Mouse (Mus musculus): ENCODE results near the gene C2cd4b.

The C2cd4b gene

GRCm38 (mm10) chr9:67759163-67759955 is at the start of gene C2cd4b:
Gene C2cd4b, plus strand, starts transcription at chr9:67759437.
- DNase-seq (ENCODE audit: extremely low spot score), result peak; percentile 45

- peak; percentile 66 for DNase-seq (ENCODE audit: extremely low spot score)
These were observed 48.0 kb upstream of the C2cd4b start for GRCm38 (mm10) chr9:67711051-67711877.

- DNase-seq (ENCODE audit: extremely low spot score), result no peak
These were observed 47.1 kb upstream of the C2cd4b start for GRCm38 (mm10) chr9:67712146-67712545.

GRCm38 (mm10) chr9:67717081-67717480 is 42.2 kb upstream of the C2cd4b start:
- no peak for DNase-seq (ENCODE audit: extremely low spot score)

- no peak for DNase-seq (ENCODE audit: extremely low spot score)
These were observed 40.6 kb upstream of the C2cd4b start for GRCm38 (mm10) chr9:67718596-67718995.

GRCm38 (mm10) chr9:67720150-67720549 is 39.1 kb upstream of the C2cd4b start:
- DNase-seq (ENCODE audit: extremely low spot score), result no peak

- no peak for DNase-seq (ENCODE audit: extremely low spot score)
These were observed 36.9 kb upstream of the C2cd4b start for GRCm38 (mm10) chr9:67722378-67722777.

GRCm38 (mm10) chr9:67725196-67725595 is 34.0 kb upstream of the C2cd4b start:
- no peak for DNase-seq (ENCODE audit: extremely low spot score)

GRCm38 (mm10) chr9:67733716-67734115 is 25.5 kb upstream of the C2cd4b start:
- no peak for DNase-seq (ENCODE audit: extremely low spot score)

- peak; percentile 42 for DNase-seq (ENCODE audit: extremely low spot score)
These were observed 23.8 kb upstream of the C2cd4b start for GRCm38 (mm10) chr9:67735426-67735825.

- no peak for DNase-seq (ENCODE audit: extremely low spot score)
These were observed 18.0 kb upstream of the C2cd4b start for GRCm38 (mm10) chr9:67741256-67741655.

- no peak for DNase-seq (ENCODE audit: extremely low spot score)
These were observed 5.6 kb upstream of the C2cd4b start for GRCm38 (mm10) chr9:67753411-67754182.

GRCm38 (mm10) chr9:67754713-67755112 is 4.5 kb upstream of the C2cd4b start:
- DNase-seq (ENCODE audit: extremely low spot score), result no peak

- peak; percentile 74 for DNase-seq (ENCODE audit: extremely low spot score)
These were observed 551 bp upstream of the C2cd4b start for GRCm38 (mm10) chr9:67758686-67759085.

- DNase-seq (ENCODE audit: extremely low spot score), result peak; percentile 75
These were observed 923 bp downstream of the C2cd4b start for GRCm38 (mm10) chr9:67759956-67760764.

- DNase-seq (ENCODE audit: extremely low spot score), result no peak
These were observed 1.8 kb downstream of the C2cd4b start for GRCm38 (mm10) chr9:67760991-67761390.

- no peak for DNase-seq (ENCODE audit: extremely low spot score)
These were observed 4.1 kb downstream of the C2cd4b start for GRCm38 (mm10) chr9:67763326-67763725.

- no peak for DNase-seq (ENCODE audit: extremely low spot score)
These were observed 7.2 kb downstream of the C2cd4b start for GRCm38 (mm10) chr9:67766405-67766804.

GRCm38 (mm10) chr9:67766948-67767347 is 7.7 kb downstream of the C2cd4b start:
- peak; percentile 30 for DNase-seq (ENCODE audit: extremely low spot score)

- DNase-seq (ENCODE audit: extremely low spot score), result no peak
These were observed 9.6 kb downstream of the C2cd4b start for GRCm38 (mm10) chr9:67768843-67769242.

GRCm38 (mm10) chr9:67769401-67769800 is 10.2 kb downstream of the C2cd4b start:
- DNase-seq (ENCODE audit: extremely low spot score), result no peak
